Mouse (Mus musculus) mammary gland, adult 2 months (tissue): Measurements from ENCODE around the gene Nppb. TPM values are rescaled to one million over a fixed set of nuclear protein-coding genes. Genes with fewer than 3 reads are reported as not detected.

Experiments
- polyA plus RNA-seq: library from polyadenylated mRNA; depleted of rRNA; stranded (reverse); fragments of >200 nt; gene quantifications from 2 replicates; pipeline ENCODE4 v1.2.3, GENCODE M21; 2012; ENCODE audit warnings: low replicate concordance; rRNA removed

Gene Nppb
- polyA plus RNA-seq, result not detected in 2 replicates

DNA sequence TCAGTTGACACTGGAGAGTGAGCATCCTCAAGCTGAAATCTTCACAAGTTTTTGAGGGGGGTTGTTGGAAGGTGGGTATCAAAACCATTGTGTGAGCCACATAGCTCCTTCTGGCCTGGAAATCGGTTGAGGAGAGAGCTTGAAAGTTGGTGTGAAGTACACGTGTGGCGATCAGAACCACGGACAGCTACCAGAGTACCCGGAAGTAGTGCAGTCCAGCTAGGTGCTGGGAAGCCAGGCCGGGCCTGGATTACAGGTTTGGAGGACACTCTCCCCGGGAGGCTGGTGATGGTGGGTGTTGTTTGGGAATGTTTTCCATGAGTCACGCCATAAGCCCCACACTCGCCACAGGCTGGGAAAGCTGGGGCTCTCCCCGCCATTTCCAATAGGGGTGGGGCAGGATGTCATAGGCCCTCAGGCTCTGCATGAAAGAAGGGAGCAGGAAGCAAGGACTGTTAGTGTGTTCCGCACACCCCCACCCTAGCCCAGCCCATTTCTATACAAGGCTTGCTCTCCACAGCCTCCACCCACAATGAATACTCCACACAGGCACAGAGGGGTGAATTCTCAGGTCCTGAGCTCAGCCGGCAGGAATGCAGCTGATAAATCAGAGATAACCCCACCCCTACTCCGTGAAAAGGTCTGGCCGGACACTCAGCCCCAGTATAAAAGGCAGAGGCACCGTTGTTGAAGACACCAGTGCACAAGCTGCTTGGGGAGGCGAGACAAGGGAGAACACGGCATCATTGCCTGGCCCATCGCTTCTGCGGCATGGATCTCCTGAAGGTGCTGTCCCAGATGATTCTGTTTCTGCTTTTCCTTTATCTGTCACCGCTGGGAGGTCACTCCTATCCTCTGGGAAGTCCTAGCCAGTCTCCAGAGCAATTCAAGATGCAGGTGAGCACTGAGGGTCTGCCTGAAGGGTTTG lies at the start of gene Nppb:
Gene Nppb, plus strand, starts transcription at position 584 of the 928 bp plus-strand sequence.

GRCm38 (mm10) chr4:147936331-147936954 lies 49.1 kb upstream of the Nppb start, which contains the start of gene Plod1:
Gene Plod1, minus strand, starts transcription at chr4:147936767.

DNA sequence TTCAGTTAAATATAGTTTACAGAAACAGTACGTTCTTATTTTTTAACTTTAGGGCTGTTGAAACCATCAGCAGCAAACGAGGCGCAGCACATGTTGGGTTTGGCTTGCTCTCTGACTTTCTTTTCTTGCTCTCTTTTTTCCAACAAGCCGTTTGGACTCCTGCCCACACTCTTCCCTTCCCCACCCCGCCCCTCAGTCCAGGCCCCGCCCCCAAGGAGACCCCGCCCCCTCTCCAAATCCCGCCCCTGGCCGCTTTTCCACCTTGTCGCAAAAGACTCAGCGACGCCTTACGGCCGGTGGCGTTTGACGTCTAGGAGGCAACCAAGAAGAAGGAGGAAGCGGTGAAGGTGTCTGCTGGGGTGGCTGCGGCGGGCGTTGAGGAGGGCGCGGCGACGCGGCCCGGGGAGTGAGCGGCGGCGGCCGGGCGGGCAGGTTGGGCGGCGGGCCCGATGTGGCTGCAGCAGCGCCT lies 45.0 kb upstream of the Nppb start, which contains the start of gene 2510039O18Rik:
Gene 2510039O18Rik, plus strand, starts transcription at position 320 of the 469 bp plus-strand sequence.

DNA sequence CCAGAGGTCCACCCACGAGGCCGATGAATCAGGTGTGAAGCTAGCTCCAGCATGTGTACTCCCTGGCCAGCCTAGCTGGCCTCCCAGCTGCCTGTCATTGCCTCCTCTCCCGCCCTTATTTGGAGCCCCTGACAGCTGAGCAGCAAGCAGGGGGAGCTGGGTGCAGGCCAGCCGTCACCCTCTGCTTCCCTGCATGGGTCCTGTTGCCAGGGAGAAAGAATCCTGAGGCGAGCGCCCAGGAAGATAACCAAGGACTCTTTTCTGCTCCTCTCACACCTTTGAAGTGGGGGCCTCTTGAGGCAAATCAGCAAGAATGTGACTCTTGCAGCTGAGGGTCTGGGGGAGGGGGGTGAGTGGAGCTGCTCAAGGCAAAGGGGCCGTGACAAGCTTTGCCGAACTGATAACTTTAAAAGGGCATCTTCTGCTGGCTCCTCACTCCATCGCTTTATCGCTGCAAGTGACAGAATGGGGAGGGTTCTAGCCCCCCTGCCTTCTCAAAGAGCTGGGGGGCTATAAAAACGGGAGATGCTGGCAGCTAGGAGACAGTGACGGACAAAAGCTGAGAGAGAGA lies 14.7 kb downstream of the Nppb start, which contains the start of gene Nppa:
Gene Nppa, plus strand, starts transcription at position 521 of the 571 bp plus-strand sequence.

Other genes with a start within 250 kb of the Nppb start
- 0.22 and 0.78 TPM in 2 replicates for gene Zfp984, start 176.0 kb upstream of the Nppb start, polyA plus RNA-seq
- gene Zfp933, start 137.4 kb upstream of the Nppb start, polyA plus RNA-seq, result 0.39 and 1.1 TPM in 2 replicates
- gene Miip, start 117.0 kb upstream of the Nppb start, polyA plus RNA-seq, result 57.2 and 81.0 TPM in 2 replicates
- 1.2 and 1.8 TPM in 2 replicates for gene Fv1, start 116.8 kb upstream of the Nppb start, polyA plus RNA-seq
- 74.2 and 141 TPM in 2 replicates for gene Mfn2, start 81.1 kb upstream of the Nppb start, polyA plus RNA-seq
- gene Plod1, start 49.0 kb upstream of the Nppb start, polyA plus RNA-seq, result 60.1 and 68.0 TPM in 2 replicates
- 63.6 and 123 TPM in 2 replicates for gene 2510039O18Rik, start 44.9 kb upstream of the Nppb start, polyA plus RNA-seq
- 0.19 TPM in 1 of 2 replicates, not detected in the other for gene Nppa, start 14.9 kb downstream of the Nppb start, polyA plus RNA-seq
- 13.0 and 18.4 TPM in 2 replicates for gene Clcn6, start 53.0 kb downstream of the Nppb start, polyA plus RNA-seq
- gene Mthfr, start 53.3 kb downstream of the Nppb start, polyA plus RNA-seq, result 34.8 and 35.4 TPM in 2 replicates
- gene Agtrap, start 102.2 kb downstream of the Nppb start, polyA plus RNA-seq, result 36.2 and 43.3 TPM in 2 replicates
- 38.2 and 46.3 TPM in 2 replicates for gene Mad2l2, start 144.6 kb downstream of the Nppb start, polyA plus RNA-seq
- 0.83 and 1.0 TPM in 2 replicates for gene Draxin, start 144.9 kb downstream of the Nppb start, polyA plus RNA-seq
- 77.4 and 85.2 TPM in 2 replicates for gene Fbxo6, start 166.4 kb downstream of the Nppb start, polyA plus RNA-seq
- 12.3 and 15.3 TPM in 2 replicates for gene Fbxo44, start 174.7 kb downstream of the Nppb start, polyA plus RNA-seq
- 1.2 and 1.7 TPM in 2 replicates for gene Fbxo2, start 174.8 kb downstream of the Nppb start, polyA plus RNA-seq